Mouse (Mus musculus) hindbrain, postnatal 0 days (tissue): ENCODE measurements around the gene Pxt1. TPM values are rescaled to one million over a fixed set of nuclear protein-coding genes. Genes with fewer than 3 reads are reported as not detected.

ENCODE experiments used
- ATAC-seq: fragments of 200-750 bp; cut with Nextera tagmentation; 2 replicates; pipeline ENCODE4 v1.8.0; 2017; ENCODE audit warnings: mild to moderate bottlenecking, moderate TSS enrichment, moderate library complexity
- DNase-seq: peaks from one replicate; pipeline ENCODE4 v3.0.0-alpha.2; 2015; ENCODE audit warnings: low spot score
- H3K27ac ChIP-seq: fragments of 300-500 bp; sonication (generic); 2 replicates; pipeline ENCODE4 v1.5.1; 2014; ENCODE audit warnings: mild to moderate bottlenecking
- H3K27me3 ChIP-seq: fragments of 300-500 bp; sonication (generic); 2 replicates; pipeline ENCODE4 v1.6.1; 2014; ENCODE audit warnings: low read length, mixed read lengths; ENCODE audit not compliant: insufficient read depth
- H3K36me3 ChIP-seq: fragments of 300-500 bp; sonication (generic); 2 replicates; pipeline ENCODE4 v1.6.1; 2014; ENCODE audit warnings: low read length, mixed read lengths; ENCODE audit not compliant: insufficient read depth
- H3K4me1 ChIP-seq: fragments of 300-500 bp; sonication (generic); 2 replicates; pipeline ENCODE4 v1.6.1; 2014; ENCODE audit warnings: antibody characterized with exemption, low read length, mixed read lengths; ENCODE audit not compliant: insufficient read depth
- H3K4me2 ChIP-seq: fragments of 300-500 bp; sonication (generic); 2 replicates; pipeline ENCODE4 v1.6.1; 2014; ENCODE audit warnings: low read depth, mild to moderate bottlenecking, low read length, moderate library complexity, mixed read lengths
- H3K4me3 ChIP-seq: fragments of 300-500 bp; sonication (generic); 2 replicates; pipeline ENCODE4 v1.5.1; 2014; ENCODE audit warnings: low read length
- H3K9ac ChIP-seq: fragments of 300-500 bp; sonication (generic); replicated peaks from 2 replicates; pipeline ENCODE4 v1.6.1; 2014; ENCODE audit warnings: mild to moderate bottlenecking, low read length, moderate library complexity, mixed read lengths
- H3K9me3 ChIP-seq: fragments of 300-500 bp; sonication (generic); 2 replicates; pipeline ENCODE4 v1.6.1; 2016; ENCODE audit warnings: low read length, mixed read lengths
- CTCF ChIP-seq: IDR thresholded peaks from 2 replicates; pipeline ENCODE4 v1.5.1; 2016; ENCODE audit warnings: antibody characterized with exemption, control low read depth, low read depth
- WGBS: fragments of 180-500 bp; shearing (Covaris S2); extraction: QIAGEN DNeasy Blood & Tissue Kit; methylation state at CpG from one replicate; pipeline ENCODE4 v1.1.7; 2014; 5-methylcytosine and 5-hydroxymethylcytosine counted together
- polyA plus RNA-seq: library from polyadenylated mRNA; unstranded; fragments of >200 nt; fragmentation: Nextera tagmentation; extraction: Ambion mirVana; gene quantifications from 2 replicates; pipeline ENCODE4 v1.2.1, GENCODE M21; 2015
- total RNA-seq: library from RNA; depleted of rRNA; stranded (reverse); fragments of >200 nt; gene quantifications from 2 replicates; pipeline ENCODE4 v1.2.3, GENCODE M21; 2014

Gene Pxt1
- total and polyA plus RNA-seq, 2 experiments from 2014 or later, result not detected

DNA sequence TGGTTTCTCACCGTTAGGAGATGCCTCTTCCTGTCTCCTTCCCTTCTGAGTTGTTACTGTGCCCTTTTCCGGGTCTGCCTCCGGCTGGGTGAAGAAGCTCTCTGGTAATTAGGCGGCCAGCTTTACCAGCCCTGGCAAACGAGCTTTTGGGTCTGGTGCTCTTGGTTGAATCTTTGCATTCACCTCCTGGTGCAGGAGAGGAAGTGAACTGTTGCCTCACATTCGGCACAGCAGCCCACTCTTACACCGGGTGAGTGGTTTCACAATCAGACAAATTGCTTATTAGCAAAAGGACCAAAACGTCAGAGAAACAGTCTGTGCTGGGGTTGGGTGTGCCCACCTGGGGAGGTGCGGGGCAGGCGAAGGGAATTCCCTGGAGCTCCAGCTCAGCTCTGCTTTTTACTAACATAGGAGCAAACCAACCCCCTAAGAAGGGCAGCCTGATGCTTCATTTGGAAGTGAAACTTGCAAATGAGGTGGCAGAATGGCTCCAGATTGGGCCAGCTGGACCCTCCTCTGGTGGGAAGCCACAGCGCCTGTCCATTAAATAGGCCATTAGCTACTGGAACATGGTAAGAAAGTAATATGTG lies 23.5 kb upstream of the Pxt1 start:
- Histone ChIP-seq H3K4me3 (no peak overlapping the region), H3K9me3 (no peaks in the 10 kb centered on the region), H3K27ac (no peak overlapping the region), H3K4me1 (no peaks in the 10 kb centered on the region), H3K9ac (no peak overlapping the region), H3K27me3 (no peaks in the 10 kb centered on the region), H3K4me2 (no peak overlapping the region), H3K36me3 (peaks cover 72% of the 10 kb centered on the region)
- ATAC-seq, result no peak
- WGBS, result 76% methylated on average over 11 of the region's 11 CpGs
- no peak for TF ChIP-seq CTCF
- DNase-seq, result no peak

GRCm38 (mm10) chr17:28961596-28961995 lies 18.0 kb upstream of the Pxt1 start:
- Histone ChIP-seq H3K27ac (no peak overlapping the region), H3K4me2 (no peak overlapping the region), H3K36me3 (peaks cover 40% of the 10 kb centered on the region), H3K9me3 (no peaks in the 10 kb centered on the region), H3K27me3 (no peaks in the 10 kb centered on the region), H3K4me3 (no peak overlapping the region), H3K4me1 (no peaks in the 10 kb centered on the region), H3K9ac (no peak overlapping the region)
- DNase-seq (no peak), ATAC-seq (no peak)
- 83% methylated on average over 10 of the region's 10 CpGs for WGBS
- no peak for TF ChIP-seq CTCF

DNA sequence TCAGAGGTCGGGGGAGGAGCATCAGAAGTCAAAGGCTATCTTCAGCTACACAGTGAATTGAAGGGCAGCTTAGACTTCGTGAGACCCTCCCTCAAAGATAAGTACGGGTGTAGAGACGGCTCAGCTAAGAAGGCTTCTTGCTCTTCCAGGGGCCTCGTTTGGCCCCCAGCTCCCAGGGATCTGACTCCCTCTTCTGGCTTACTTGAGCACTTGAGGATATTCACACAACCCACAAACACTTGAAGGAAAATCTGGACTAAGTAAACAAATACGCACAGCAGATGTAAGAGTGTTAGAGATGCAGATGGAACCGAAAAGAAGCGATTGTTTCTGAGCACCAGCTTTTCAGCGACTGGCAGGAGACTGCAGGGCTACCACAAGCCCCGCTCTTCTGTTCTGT lies 17.0 kb upstream of the Pxt1 start:
- H3K27ac ChIP-seq, result no peak overlapping the region
- H3K4me2 ChIP-seq, result no peak overlapping the region
- no peak overlapping the region for H3K4me3 ChIP-seq
- peaks cover 30% of the 10 kb centered on the region for H3K36me3 ChIP-seq
- DNase-seq, result no peak
- TF ChIP-seq CTCF, result no peak
- 77% methylated on average over 10 of the region's 10 CpGs for WGBS
- no peaks in the 10 kb centered on the region for H3K4me1 ChIP-seq
- H3K9ac ChIP-seq, result no peak overlapping the region
- H3K27me3 ChIP-seq, result no peaks in the 10 kb centered on the region
- H3K9me3 ChIP-seq, result no peaks in the 10 kb centered on the region
- ATAC-seq, result no peak

DNA sequence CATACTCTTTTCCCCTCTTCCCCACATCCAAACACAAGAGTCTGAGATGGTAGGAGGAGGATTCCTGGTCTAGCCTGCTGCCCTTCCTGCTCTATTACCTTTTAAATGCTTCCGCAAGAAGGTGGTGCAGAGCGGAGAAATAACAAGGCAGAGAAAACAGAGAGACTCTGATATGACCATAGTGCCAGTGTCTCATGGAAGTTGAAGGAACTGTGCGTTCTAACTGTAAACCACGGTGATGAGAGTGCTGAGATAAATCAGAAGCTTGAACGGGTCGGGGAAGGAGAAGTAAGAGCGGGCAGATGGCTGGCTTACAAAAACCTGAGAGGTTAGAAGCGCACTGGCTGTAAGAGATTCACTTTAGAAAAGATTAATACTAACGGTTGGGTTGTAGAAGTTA lies 10.8 kb upstream of the Pxt1 start:
- Histone ChIP-seq H3K9ac (peak overlapping the region; percentile 90; the same call in 1 of the 2 replicates), H3K4me3 (no peak overlapping the region), H3K27ac (no peak overlapping the region), H3K4me2 (peak overlapping the region; percentile 89; the same call in 1 of the 2 replicates), H3K36me3 (no peaks in the 10 kb centered on the region), H3K9me3 (no peaks in the 10 kb centered on the region), H3K27me3 (no peaks in the 10 kb centered on the region), H3K4me1 (peaks cover 17% of the 10 kb centered on the region)
- no peak for TF ChIP-seq CTCF
- 93% methylated on average over 9 of the region's 9 CpGs for WGBS
- ATAC-seq (no peak), DNase-seq (no peak)

DNA sequence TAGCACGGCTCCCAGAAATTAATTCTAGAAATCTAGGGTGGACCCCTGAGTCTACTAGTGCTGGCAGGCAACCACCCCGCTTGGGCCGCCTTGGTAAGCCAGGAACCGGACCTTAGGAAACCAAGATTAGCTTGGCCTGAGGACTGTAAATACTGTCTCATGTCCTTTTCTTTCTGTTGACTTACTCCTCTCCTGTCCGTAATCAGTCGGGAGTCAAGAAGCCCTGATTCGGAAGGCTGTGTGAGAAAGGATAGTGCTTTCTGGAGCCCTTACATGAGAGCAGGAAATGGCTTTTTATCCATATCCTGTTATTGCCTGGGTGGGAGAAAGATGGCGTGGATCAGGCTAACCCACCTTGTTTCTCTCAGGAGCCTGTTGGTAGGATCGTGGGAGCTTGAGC lies 9.6 kb upstream of the Pxt1 start:
- 14% methylated on average over 9 of the region's 9 CpGs for WGBS

DNA sequence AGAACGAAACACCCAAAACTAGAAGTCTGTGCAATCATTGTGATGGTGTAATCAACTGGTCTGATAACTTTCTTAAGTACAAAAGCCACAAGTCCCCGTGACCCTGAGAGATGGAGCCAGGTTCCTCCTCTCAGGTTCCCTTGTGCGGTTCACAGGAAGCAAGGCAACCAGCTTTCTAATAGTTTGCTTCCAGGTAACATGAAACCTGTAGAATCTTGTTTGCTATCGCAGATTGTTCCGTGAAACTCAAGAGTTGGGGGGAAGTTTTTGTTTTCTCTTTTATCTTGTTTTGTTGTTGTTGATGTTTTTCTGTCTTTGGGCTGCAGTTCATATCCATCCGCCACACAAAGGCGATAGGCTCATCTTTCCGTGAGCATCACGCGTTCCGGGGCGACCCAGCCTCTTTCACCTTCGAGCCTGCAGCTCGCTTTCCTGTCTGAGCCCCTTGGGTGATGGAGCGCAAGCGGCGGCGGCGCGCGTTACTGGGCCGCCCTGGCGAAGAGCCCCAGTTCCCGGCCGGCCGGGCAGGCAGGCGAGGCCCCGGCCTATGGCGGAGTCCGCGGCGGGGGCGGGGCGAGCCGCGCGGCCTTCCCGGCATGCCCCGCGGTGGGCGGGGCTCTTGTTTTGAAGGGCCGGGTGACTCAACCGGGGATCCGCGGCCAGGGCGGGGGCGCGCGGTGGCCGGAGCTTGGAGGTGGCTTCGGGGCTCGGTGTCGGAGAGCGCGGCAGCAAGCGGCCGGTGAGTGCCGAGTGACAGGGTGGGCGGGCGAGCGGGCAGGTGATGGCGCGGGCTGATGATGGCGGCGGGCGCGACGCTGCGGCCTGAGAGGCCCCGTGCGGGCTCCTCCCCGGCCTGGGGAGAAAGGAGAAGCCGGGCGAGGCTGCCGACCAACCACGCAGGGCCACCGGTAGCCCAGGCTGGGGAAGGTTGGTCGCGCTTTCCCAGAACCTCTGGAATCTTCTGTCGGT lies 8.5 kb upstream of the Pxt1 start, which contains the start of gene Kctd20:
Kctd20 (plus strand) TSS at position 120 of the 969 bp plus-strand sequence.
- Histone ChIP-seq H3K4me1 (peaks cover 17% of the 10 kb centered on the region), H3K27me3 (no peaks in the 10 kb centered on the region), H3K9me3 (peaks cover 4% of the 10 kb centered on the region; the same call in 1 of the 2 replicates), H3K27ac (peak within 1 kb of the TSS; percentile 98), H3K36me3 (no peaks in the 10 kb centered on the region), H3K4me3 (peak within 1 kb of the TSS; percentile 84), H3K9ac (peak within 1 kb of the TSS; percentile 90), H3K4me2 (peak within 1 kb of the TSS; percentile 89)
- peak; percentile 94 for ATAC-seq
- 5% methylated on average over 57 of the region's 80 CpGs for WGBS
- TF ChIP-seq CTCF, result no peak
- peak; percentile 96 for DNase-seq

More for the DNA sequence above, 9.6 kb upstream of the Pxt1 start:
- peak overlapping the region; percentile 98 for H3K27ac ChIP-seq
- H3K36me3 ChIP-seq, result no peaks in the 10 kb centered on the region
- peak overlapping the region; percentile 84 for H3K4me3 ChIP-seq
- no peaks in the 10 kb centered on the region for H3K9me3 ChIP-seq
- H3K27me3 ChIP-seq, result no peaks in the 10 kb centered on the region
- ATAC-seq (no peak), DNase-seq (peak; percentile 25)
- peak overlapping the region; percentile 90 for H3K9ac ChIP-seq
- peaks cover 17% of the 10 kb centered on the region for H3K4me1 ChIP-seq
- no peak for TF ChIP-seq CTCF
- peak overlapping the region; percentile 89 for H3K4me2 ChIP-seq
